Mouse (Mus musculus): ENCODE results near the gene Sertad4. TPM values are rescaled to one million over a fixed set of nuclear protein-coding genes. Genes with fewer than 3 reads are reported as not detected.

Gene Sertad4
- polyA plus RNA-seq, 1 experiment from 2014 or later, result 0.93 TPM

GRCm38 (mm10) chr1:192851640-192852039 is 3.9 kb downstream of the Sertad4 start:
- Histone ChIP-seq H3K9ac (no peak overlapping the region), H3K27me3 (peaks cover 89% of the 10 kb centered on the region), H3K4me1 (replicated peaks) (no peaks in the 10 kb centered on the region; the same call in 1 of the 2 replicates), H3K36me3 (no peaks in the 10 kb centered on the region), H3K4me3 (replicated peaks) (no peak overlapping the region), H3K4me2 (no peak overlapping the region), H3K9me3 (replicated peaks) (no peaks in the 10 kb centered on the region), H3K27ac (no peak overlapping the region)
- WGBS (ENCODE audit: insufficient replicate concordance), result 11% methylated on average over 6 of the region's 6 CpGs
- DNase-seq, result no peak
- no peak for ATAC-seq (ENCODE audit: low read depth)

- no peak overlapping the region for H3K4me2 ChIP-seq
- no peaks in the 10 kb centered on the region for H3K36me3 ChIP-seq
- H3K27me3 ChIP-seq, result peaks cover 84% of the 10 kb centered on the region
- no peak overlapping the region for H3K9ac ChIP-seq
- H3K4me3 ChIP-seq (replicated peaks), result no peak overlapping the region
- no peaks in the 10 kb centered on the region for H3K9me3 ChIP-seq (replicated peaks)
- DNase-seq (no peak), ATAC-seq (ENCODE audit: low read depth) (no peak)
- WGBS (ENCODE audit: insufficient replicate concordance), result 6% methylated on average over 2 of the region's 2 CpGs
- no peak overlapping the region for H3K27ac ChIP-seq
- H3K4me1 ChIP-seq (replicated peaks), result no peaks in the 10 kb centered on the region; the same call in 1 of the 2 replicates
These were observed 4.4 kb downstream of the Sertad4 start for GRCm38 (mm10) chr1:192851126-192851525.

- WGBS (ENCODE audit: insufficient replicate concordance), result 55% methylated on average over 5 of the region's 5 CpGs
- Histone ChIP-seq H3K9ac (no peak overlapping the region), H3K4me3 (replicated peaks) (no peak overlapping the region), H3K27me3 (peaks cover 74% of the 10 kb centered on the region), H3K9me3 (replicated peaks) (no peaks in the 10 kb centered on the region), H3K4me1 (replicated peaks) (no peaks in the 10 kb centered on the region), H3K36me3 (no peaks in the 10 kb centered on the region), H3K4me2 (no peak overlapping the region), H3K27ac (no peak overlapping the region)
- ATAC-seq (ENCODE audit: low read depth) (no peak), DNase-seq (no peak)
These were observed 5.9 kb downstream of the Sertad4 start for GRCm38 (mm10) chr1:192849616-192850015.

- Histone ChIP-seq H3K4me3 (replicated peaks) (no peak overlapping the region), H3K9me3 (replicated peaks) (no peaks in the 10 kb centered on the region), H3K27me3 (peaks cover 50% of the 10 kb centered on the region), H3K9ac (no peak overlapping the region), H3K4me2 (no peak overlapping the region), H3K36me3 (no peaks in the 10 kb centered on the region), H3K27ac (no peak overlapping the region), H3K4me1 (replicated peaks) (no peaks in the 10 kb centered on the region)
- ATAC-seq (ENCODE audit: low read depth) (no peak), DNase-seq (no peak)
- WGBS (ENCODE audit: insufficient replicate concordance), result 52% methylated on average over 3 of the region's 3 CpGs
These were observed 8.3 kb downstream of the Sertad4 start for GRCm38 (mm10) chr1:192847254-192847653.

DNA sequence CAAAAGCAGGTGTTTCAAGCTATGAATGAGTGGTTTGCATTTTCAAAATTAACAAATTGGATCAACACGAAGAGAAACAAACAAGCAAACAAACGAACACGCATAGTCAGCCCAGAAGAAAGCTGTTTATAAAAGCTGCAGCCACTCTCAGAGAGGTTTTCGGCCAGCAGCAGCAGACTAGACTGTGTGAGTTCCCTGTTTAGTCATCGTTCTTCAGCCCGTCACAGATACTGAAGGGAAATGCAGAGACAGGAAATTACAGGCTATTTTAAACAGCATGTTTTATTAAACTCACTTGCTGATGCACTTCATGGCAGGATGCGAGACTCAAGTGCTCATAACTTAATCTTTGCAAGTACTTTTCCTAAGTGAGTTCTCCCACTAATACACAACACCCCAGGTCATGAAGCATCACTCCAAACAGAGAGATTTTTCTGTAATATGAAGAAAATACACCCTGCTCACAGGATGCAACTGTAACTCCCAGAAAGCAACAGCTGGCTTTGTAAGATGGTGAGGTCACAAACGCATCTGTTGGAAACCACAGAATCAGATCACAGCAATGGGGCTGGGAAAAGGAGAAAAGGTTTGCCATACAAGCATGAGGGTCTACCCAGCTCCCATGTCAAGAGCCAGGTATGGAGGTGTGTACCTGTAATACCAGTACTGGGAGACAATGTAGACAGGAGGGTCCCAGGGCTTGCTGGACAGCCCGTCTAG is 14.3 kb downstream of the Sertad4 start:
- H3K9ac ChIP-seq, result no peak overlapping the region
- H3K27ac ChIP-seq, result no peak overlapping the region
- 38% methylated on average over 9 of the region's 9 CpGs for WGBS (ENCODE audit: insufficient replicate concordance)
- H3K36me3 ChIP-seq, result no peaks in the 10 kb centered on the region
- no peak overlapping the region for H3K4me3 ChIP-seq (replicated peaks)
- H3K4me2 ChIP-seq, result no peak overlapping the region
- ATAC-seq (ENCODE audit: low read depth) (no peak), DNase-seq (no peak)
- H3K9me3 ChIP-seq (replicated peaks), result no peaks in the 10 kb centered on the region
- peaks cover 29% of the 10 kb centered on the region for H3K27me3 ChIP-seq
- H3K4me1 ChIP-seq (replicated peaks), result no peaks in the 10 kb centered on the region

DNA sequence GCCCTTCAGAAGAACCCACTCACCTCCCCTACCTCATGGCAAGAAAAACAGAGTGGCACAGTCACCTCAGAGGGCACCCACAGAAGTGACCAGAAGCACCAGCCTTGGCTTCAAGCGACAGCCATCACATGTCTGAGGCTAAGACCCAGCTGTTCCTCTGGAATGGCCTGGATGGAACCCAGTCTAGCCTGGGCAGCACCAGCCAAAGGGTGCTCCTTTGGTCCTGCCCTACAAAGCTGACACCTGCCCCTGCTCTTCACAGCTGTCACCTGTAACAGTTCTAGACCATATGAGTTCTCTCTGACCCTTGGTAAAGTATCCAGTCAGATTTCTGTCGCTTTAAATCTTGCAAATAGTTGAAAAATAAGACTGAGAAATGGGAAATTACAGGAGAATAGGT is 14.9 kb downstream of the Sertad4 start:
- Histone ChIP-seq H3K36me3 (no peaks in the 10 kb centered on the region), H3K9ac (no peak overlapping the region), H3K27ac (no peak overlapping the region), H3K4me1 (replicated peaks) (no peaks in the 10 kb centered on the region), H3K9me3 (replicated peaks) (no peaks in the 10 kb centered on the region), H3K4me3 (replicated peaks) (no peak overlapping the region), H3K4me2 (no peak overlapping the region), H3K27me3 (peaks cover 33% of the 10 kb centered on the region)
- 45% methylated on average over 2 of the region's 2 CpGs for WGBS (ENCODE audit: insufficient replicate concordance)
- DNase-seq, result no peak
- no peak for ATAC-seq (ENCODE audit: low read depth)

- H3K36me3 ChIP-seq, result no peaks in the 10 kb centered on the region
- no peak overlapping the region; the same call in 1 of the 2 replicates for H3K27ac ChIP-seq
- H3K4me3 ChIP-seq (replicated peaks), result peak overlapping the region; percentile 47
- H3K9ac ChIP-seq, result no peak overlapping the region
- ATAC-seq (ENCODE audit: low read depth), result no peak
- WGBS (ENCODE audit: insufficient replicate concordance), result 8% methylated on average over 18 of the region's 18 CpGs
- no peaks in the 10 kb centered on the region for H3K9me3 ChIP-seq (replicated peaks)
- H3K4me1 ChIP-seq (replicated peaks), result peaks cover 28% of the 10 kb centered on the region
- peaks cover 66% of the 10 kb centered on the region for H3K27me3 ChIP-seq
- no peak for DNase-seq
- H3K4me2 ChIP-seq, result peak overlapping the region; percentile 67
These were observed 20.3 kb downstream of the Sertad4 start for GRCm38 (mm10) chr1:192835211-192835681.

DNA sequence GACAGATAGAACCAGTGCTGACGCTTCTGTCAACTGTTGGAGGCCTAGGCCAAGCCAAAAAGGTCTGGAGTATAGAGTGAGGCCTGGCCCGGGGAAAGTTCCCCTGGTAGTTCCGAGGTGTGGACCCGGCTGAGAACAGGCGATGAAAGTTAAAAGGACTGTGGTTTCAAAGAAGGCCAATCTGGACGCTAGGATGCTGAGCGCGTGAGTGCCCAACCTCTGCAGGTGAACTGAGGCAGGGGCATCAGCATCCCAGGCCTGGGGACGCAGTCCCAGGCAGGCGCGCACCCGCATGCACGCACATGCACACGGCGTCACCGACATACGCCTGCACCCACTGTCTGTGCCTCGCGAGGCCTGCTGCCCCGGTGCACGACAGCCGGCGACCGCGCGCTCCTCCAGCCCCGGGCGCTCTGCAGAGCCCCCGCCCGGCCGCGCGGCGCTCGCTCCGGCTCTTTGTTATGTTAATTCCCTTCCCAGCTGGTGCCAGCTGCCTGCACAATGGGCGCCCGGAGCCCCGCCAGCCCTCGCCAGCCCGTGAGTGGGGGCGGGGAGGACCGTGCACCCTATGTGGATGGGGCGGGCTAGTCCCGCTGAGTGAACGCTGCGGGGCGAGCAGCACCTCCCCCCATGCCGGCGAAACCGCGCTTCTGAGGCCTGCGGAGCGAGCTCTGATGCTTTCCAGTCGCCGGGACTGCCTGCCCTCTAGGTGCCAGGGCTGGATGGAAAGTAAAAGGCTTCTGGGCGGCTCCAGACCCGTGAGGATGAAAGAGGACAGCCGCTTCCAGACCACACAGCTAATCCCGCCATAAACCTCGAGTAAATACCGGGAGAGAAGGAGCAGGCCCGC is 21.0 kb downstream of the Sertad4 start:
- Histone ChIP-seq H3K9me3 (replicated peaks) (no peaks in the 10 kb centered on the region), H3K4me2 (peak overlapping the region; percentile 67), H3K4me1 (replicated peaks) (peaks cover 30% of the 10 kb centered on the region), H3K36me3 (no peaks in the 10 kb centered on the region), H3K9ac (no peak overlapping the region), H3K27me3 (peaks cover 63% of the 10 kb centered on the region), H3K27ac (no peak overlapping the region; the same call in 1 of the 2 replicates), H3K4me3 (replicated peaks) (peak overlapping the region; percentile 47)
- WGBS (ENCODE audit: insufficient replicate concordance), result 3% methylated on average over 63 of the region's 63 CpGs
- ATAC-seq (ENCODE audit: low read depth) (0 out of 2 replicates have a peak, but pooled peaks have one; percentile 37), DNase-seq (no peak)

DNA sequence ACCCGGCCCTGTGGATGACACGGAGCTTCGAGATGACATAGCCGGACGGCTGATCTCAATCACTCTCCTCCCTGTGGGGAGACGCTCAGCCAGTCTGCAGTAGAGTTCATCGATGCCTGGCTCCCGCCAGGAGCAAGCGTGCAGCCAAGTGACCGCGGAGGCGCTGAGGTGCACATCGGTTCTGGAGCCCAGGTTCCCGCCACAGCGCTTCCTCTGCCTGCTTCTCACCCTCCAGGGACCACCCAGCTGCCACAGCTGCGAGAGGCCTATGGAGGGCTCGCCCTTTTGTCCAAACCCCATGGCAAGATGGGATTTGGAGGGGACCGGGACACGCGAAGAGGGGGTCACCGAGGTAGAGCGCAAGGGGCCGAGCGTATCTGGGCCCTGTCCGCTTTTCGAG is 22.0 kb downstream of the Sertad4 start:
- Histone ChIP-seq H3K27ac (no peak overlapping the region), H3K4me2 (no peak overlapping the region), H3K9me3 (replicated peaks) (no peaks in the 10 kb centered on the region), H3K36me3 (no peaks in the 10 kb centered on the region), H3K9ac (no peak overlapping the region), H3K4me1 (replicated peaks) (peaks cover 30% of the 10 kb centered on the region), H3K27me3 (peaks cover 63% of the 10 kb centered on the region), H3K4me3 (replicated peaks) (no peak overlapping the region)
- WGBS (ENCODE audit: insufficient replicate concordance), result 8% methylated on average over 26 of the region's 26 CpGs
- DNase-seq, result no peak
- ATAC-seq (ENCODE audit: low read depth), result no peak

DNA sequence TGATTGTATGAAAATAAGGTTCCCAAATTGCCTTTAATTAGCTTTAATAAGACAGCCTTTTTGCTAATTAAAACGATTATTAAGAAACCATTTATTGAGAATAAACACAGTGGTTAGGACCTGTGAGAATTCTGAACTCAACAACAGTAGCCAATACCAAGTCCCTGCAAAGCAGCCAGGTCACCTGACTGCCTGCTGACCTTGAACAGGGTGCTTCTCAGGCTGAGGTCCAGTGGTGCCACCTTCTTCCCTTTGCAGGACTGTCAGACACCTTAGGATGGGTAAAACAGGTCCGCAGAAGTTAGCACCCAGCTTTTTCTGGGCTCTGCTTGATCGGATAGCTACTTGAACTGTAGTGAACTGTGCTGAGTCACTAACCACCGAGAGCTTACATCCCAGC is 22.5 kb downstream of the Sertad4 start:
- H3K27ac ChIP-seq, result no peak overlapping the region
- no peak overlapping the region for H3K4me3 ChIP-seq (replicated peaks)
- peaks cover 63% of the 10 kb centered on the region for H3K27me3 ChIP-seq
- H3K4me1 ChIP-seq (replicated peaks), result peaks cover 30% of the 10 kb centered on the region
- DNase-seq, result no peak
- H3K4me2 ChIP-seq, result no peak overlapping the region
- no peaks in the 10 kb centered on the region for H3K9me3 ChIP-seq (replicated peaks)
- 21% methylated on average over 4 of the region's 4 CpGs for WGBS (ENCODE audit: insufficient replicate concordance)
- peak; percentile 24; the same call in 1 of the 2 replicates for ATAC-seq (ENCODE audit: low read depth)
- H3K36me3 ChIP-seq, result no peaks in the 10 kb centered on the region
- H3K9ac ChIP-seq, result no peak overlapping the region

DNA sequence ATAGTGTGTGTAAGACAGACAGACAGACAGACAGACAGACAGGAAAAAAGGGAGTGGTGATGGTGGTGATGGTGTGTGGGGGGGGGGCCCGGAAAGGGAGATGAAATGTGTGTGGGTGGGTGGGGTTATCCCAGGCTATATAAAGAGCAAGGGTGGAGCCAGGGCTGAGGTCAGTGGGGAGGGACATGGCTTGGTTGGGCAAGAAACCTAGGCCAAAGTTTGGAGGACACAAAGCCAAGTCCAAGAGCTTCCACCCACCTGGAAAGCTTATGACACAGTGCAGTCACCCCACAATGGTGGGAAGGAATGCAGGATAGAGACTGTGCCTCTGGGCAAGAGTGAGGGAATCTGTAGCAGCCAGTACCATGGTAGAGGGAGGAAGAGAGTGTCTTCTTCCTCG is 23.2 kb downstream of the Sertad4 start:
- WGBS (ENCODE audit: insufficient replicate concordance), result 21% methylated on average over 2 of the region's 2 CpGs

More for the DNA sequence above, 23.2 kb downstream of the Sertad4 start:
- Histone ChIP-seq H3K9me3 (replicated peaks) (no peaks in the 10 kb centered on the region), H3K4me2 (no peak overlapping the region), H3K4me3 (replicated peaks) (no peak overlapping the region), H3K27ac (no peak overlapping the region), H3K9ac (no peak overlapping the region), H3K4me1 (replicated peaks) (peaks cover 30% of the 10 kb centered on the region), H3K36me3 (no peaks in the 10 kb centered on the region), H3K27me3 (peaks cover 57% of the 10 kb centered on the region)
- DNase-seq, result no peak
- no peak for ATAC-seq (ENCODE audit: low read depth)
